Mouse (Mus musculus): ENCODE measurements at regions not wholly inside any gene's neighbourhood (a gene's known extent, or its start where the extent isn't known, plus 50 kb on each side); places are given as distances from the start of the nearest gene placed in this dataset.

- no peak for TF ChIP-seq CTCF (IDR thresholded peaks at IDR 0.05; ENCODE audit: borderline replicate concordance, insufficient read depth, low read depth, low read length)
- TF ChIP-seq POLR2A (IDR thresholded peaks at IDR 0.05; ENCODE audit: borderline replicate concordance, insufficient read depth, low read length), result no peak
- H3K27ac ChIP-seq (ENCODE audit: insufficient read depth, low read length), result no peak overlapping the region
- H3K4me3 ChIP-seq (replicated peaks; ENCODE audit: insufficient read depth, low read depth, low read length), result no peak overlapping the region
- WGBS, result 67% methylated on average over 1 of the region's 1 CpGs
- no peaks in the 10 kb centered on the region for H3K27me3 ChIP-seq (ENCODE audit: control insufficient read depth, insufficient read depth, low read length)
- no peak for DNase-seq
- no peaks in the 10 kb centered on the region for H3K4me1 ChIP-seq (ENCODE audit: control insufficient read depth, insufficient read depth, low read length)
Measured at GRCm38 (mm10) chr12:45969881-45970280, 848.8 kb downstream of the Nova1 start.

GRCm38 (mm10) chr12:45946918-45947317 is 871.8 kb downstream of the Nova1 start:
- 81% methylated on average over 2 of the region's 2 CpGs for WGBS
- Histone ChIP-seq H3K4me1 (ENCODE audit: control insufficient read depth, insufficient read depth, low read length) (no peaks in the 10 kb centered on the region), H3K27me3 (ENCODE audit: control insufficient read depth, insufficient read depth, low read length) (no peaks in the 10 kb centered on the region), H3K27ac (ENCODE audit: insufficient read depth, low read length) (no peak overlapping the region), H3K4me3 (replicated peaks; ENCODE audit: insufficient read depth, low read depth, low read length) (no peak overlapping the region)
- TF ChIP-seq POLR2A (IDR thresholded peaks at IDR 0.05; ENCODE audit: borderline replicate concordance, insufficient read depth, low read length) (no peak), CTCF (IDR thresholded peaks at IDR 0.05; ENCODE audit: borderline replicate concordance, insufficient read depth, low read depth, low read length) (no peak)
- no peak for DNase-seq

- Histone ChIP-seq H3K27me3 (ENCODE audit: control insufficient read depth, insufficient read depth, low read length) (no peaks in the 10 kb centered on the region), H3K4me1 (ENCODE audit: control insufficient read depth, insufficient read depth, low read length) (no peaks in the 10 kb centered on the region), H3K27ac (ENCODE audit: insufficient read depth, low read length) (no peak overlapping the region), H3K4me3 (replicated peaks; ENCODE audit: insufficient read depth, low read depth, low read length) (no peak overlapping the region)
- 60% methylated on average over 2 of the region's 2 CpGs for WGBS
- TF ChIP-seq POLR2A (IDR thresholded peaks at IDR 0.05; ENCODE audit: borderline replicate concordance, insufficient read depth, low read length) (no peak), CTCF (IDR thresholded peaks at IDR 0.05; ENCODE audit: borderline replicate concordance, insufficient read depth, low read depth, low read length) (no peak)
- DNase-seq, result no peak
Measured at GRCm38 (mm10) chr12:45944464-45944863, 870.0 kb upstream of the Stxbp6 start.

- Histone ChIP-seq H3K27ac (ENCODE audit: insufficient read depth, low read length) (no peak overlapping the region), H3K4me3 (replicated peaks; ENCODE audit: insufficient read depth, low read depth, low read length) (no peak overlapping the region), H3K27me3 (ENCODE audit: control insufficient read depth, insufficient read depth, low read length) (no peaks in the 10 kb centered on the region), H3K4me1 (ENCODE audit: control insufficient read depth, insufficient read depth, low read length) (no peaks in the 10 kb centered on the region)
- TF ChIP-seq CTCF (IDR thresholded peaks at IDR 0.05; ENCODE audit: borderline replicate concordance, insufficient read depth, low read depth, low read length), result no peak
- TF ChIP-seq POLR2A (IDR thresholded peaks at IDR 0.05; ENCODE audit: borderline replicate concordance, insufficient read depth, low read length), result no peak
- 76% methylated on average over 1 of the region's 1 CpGs for WGBS
- DNase-seq, result no peak
Measured at GRCm38 (mm10) chr12:45942402-45942801, 867.9 kb upstream of the Stxbp6 start.

- no peak overlapping the region for H3K27ac ChIP-seq (ENCODE audit: insufficient read depth, low read length)
- no peak for DNase-seq
- no peak overlapping the region for H3K4me3 ChIP-seq (replicated peaks; ENCODE audit: insufficient read depth, low read depth, low read length)
- WGBS, result 87% methylated on average over 2 of the region's 2 CpGs
- no peaks in the 10 kb centered on the region for H3K4me1 ChIP-seq (ENCODE audit: control insufficient read depth, insufficient read depth, low read length)
- TF ChIP-seq POLR2A (IDR thresholded peaks at IDR 0.05; ENCODE audit: borderline replicate concordance, insufficient read depth, low read length) (no peak), CTCF (IDR thresholded peaks at IDR 0.05; ENCODE audit: borderline replicate concordance, insufficient read depth, low read depth, low read length) (no peak)
- no peaks in the 10 kb centered on the region for H3K27me3 ChIP-seq (ENCODE audit: control insufficient read depth, insufficient read depth, low read length)
Measured at GRCm38 (mm10) chr12:45933388-45933787, 858.9 kb upstream of the Stxbp6 start.

- TF ChIP-seq CTCF (IDR thresholded peaks at IDR 0.05; ENCODE audit: borderline replicate concordance, insufficient read depth, low read depth, low read length) (no peak), POLR2A (IDR thresholded peaks at IDR 0.05; ENCODE audit: borderline replicate concordance, insufficient read depth, low read length) (no peak)
- Histone ChIP-seq H3K4me1 (ENCODE audit: control insufficient read depth, insufficient read depth, low read length) (no peaks in the 10 kb centered on the region), H3K27ac (ENCODE audit: insufficient read depth, low read length) (no peak overlapping the region), H3K4me3 (replicated peaks; ENCODE audit: insufficient read depth, low read depth, low read length) (no peak overlapping the region), H3K27me3 (ENCODE audit: control insufficient read depth, insufficient read depth, low read length) (no peaks in the 10 kb centered on the region)
- WGBS, result 88% methylated on average over 4 of the region's 4 CpGs
- no peak for DNase-seq
Measured at GRCm38 (mm10) chr12:45932251-45932650, 857.7 kb upstream of the Stxbp6 start.

- 34% methylated on average over 3 of the region's 3 CpGs for WGBS
- Histone ChIP-seq H3K4me1 (ENCODE audit: control insufficient read depth, insufficient read depth, low read length) (no peaks in the 10 kb centered on the region), H3K4me3 (replicated peaks; ENCODE audit: insufficient read depth, low read depth, low read length) (no peak overlapping the region), H3K27ac (ENCODE audit: insufficient read depth, low read length) (no peak overlapping the region), H3K27me3 (ENCODE audit: control insufficient read depth, insufficient read depth, low read length) (no peaks in the 10 kb centered on the region)
- DNase-seq, result peak in 1 of 2 experiments; percentile 15
- TF ChIP-seq CTCF (IDR thresholded peaks at IDR 0.05; ENCODE audit: borderline replicate concordance, insufficient read depth, low read depth, low read length) (0 out of 2 replicates have a peak, but pooled peaks have one; percentile 16), POLR2A (IDR thresholded peaks at IDR 0.05; ENCODE audit: borderline replicate concordance, insufficient read depth, low read length) (no peak)
Measured at GRCm38 (mm10) chr12:45929760-45930150, 855.2 kb upstream of the Stxbp6 start.

- WGBS, result 78% methylated on average over 7 of the region's 7 CpGs
- TF ChIP-seq CTCF (IDR thresholded peaks at IDR 0.05; ENCODE audit: borderline replicate concordance, insufficient read depth, low read depth, low read length), result no peak
- TF ChIP-seq POLR2A (IDR thresholded peaks at IDR 0.05; ENCODE audit: borderline replicate concordance, insufficient read depth, low read length), result no peak
- Histone ChIP-seq H3K27ac (ENCODE audit: insufficient read depth, low read length) (no peak overlapping the region), H3K4me1 (ENCODE audit: control insufficient read depth, insufficient read depth, low read length) (no peaks in the 10 kb centered on the region), H3K27me3 (ENCODE audit: control insufficient read depth, insufficient read depth, low read length) (no peaks in the 10 kb centered on the region), H3K4me3 (replicated peaks; ENCODE audit: insufficient read depth, low read depth, low read length) (no peak overlapping the region)
- peak; percentile 14 to 28 for DNase-seq
Measured at GRCm38 (mm10) chr12:45929001-45929759, 854.7 kb upstream of the Stxbp6 start.

All from cerebellum, adult 2 months (tissue).